Mouse (Mus musculus): ENCODE results near the gene Cass4. TPM values are rescaled to one million over a fixed set of nuclear protein-coding genes. Genes with fewer than 3 reads are reported as not detected.

Cass4 gene
- polyA plus RNA-seq, 1 experiment from 2014 or later = 0.24 TPM

DNA sequence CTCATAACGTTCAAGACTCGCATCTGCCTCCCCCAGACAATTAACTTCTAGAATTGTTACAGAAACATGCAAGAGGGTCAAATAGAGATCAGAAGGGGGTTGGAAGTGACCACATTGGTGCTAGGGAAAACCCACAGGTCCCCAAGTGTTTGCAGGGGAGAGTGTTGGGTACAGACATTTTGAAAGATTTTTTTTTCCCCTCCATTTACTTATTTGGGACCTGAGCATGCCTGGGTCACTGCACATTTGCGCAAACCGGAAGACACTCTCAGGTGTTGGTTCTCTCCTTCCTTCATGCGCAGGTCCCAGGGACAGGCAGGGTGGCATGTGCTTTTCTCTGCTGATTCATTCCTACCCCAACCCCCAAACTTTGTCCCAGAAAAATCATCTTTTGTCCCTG lies 23.3 kb downstream of the Cass4 start:
- no peak overlapping the region for H3K27ac ChIP-seq
- H3K27me3 ChIP-seq (ENCODE audit: poor library complexity, severe bottlenecking) = no peaks in the 10 kb centered on the region
- no peak overlapping the region for H3K4me3 ChIP-seq
- H3K36me3 ChIP-seq (replicated peaks) = no peaks in the 10 kb centered on the region
- WGBS = 89% methylated on average over 5 of the region's 5 CpGs
- no peak for DNase-seq (ENCODE audit: extremely low spot score, low spot score)
- H3K4me1 ChIP-seq = peaks cover 28% of the 10 kb centered on the region
- no peaks in the 10 kb centered on the region for H3K9me3 ChIP-seq

DNA sequence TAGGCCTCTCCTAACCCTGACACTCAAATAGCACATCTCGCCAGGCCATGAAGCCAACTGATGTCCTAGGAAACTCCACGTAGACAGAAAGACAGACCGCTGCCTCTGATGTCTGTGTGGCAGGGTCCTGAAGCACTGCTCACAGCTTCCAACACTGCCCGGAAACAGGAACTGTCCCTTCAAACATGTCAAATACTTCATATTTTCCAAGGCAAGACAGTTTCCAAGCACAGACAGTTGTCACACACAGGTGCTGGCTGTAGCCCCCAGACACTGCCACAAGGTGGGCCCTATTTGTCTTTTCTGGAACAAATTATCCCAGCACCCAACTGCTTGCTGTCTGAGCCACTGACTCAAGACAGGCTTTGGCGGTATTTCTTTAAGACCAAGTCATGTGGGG lies 24.6 kb downstream of the Cass4 start:
- H3K27me3 ChIP-seq (ENCODE audit: poor library complexity, severe bottlenecking) = no peaks in the 10 kb centered on the region
- no peak overlapping the region for H3K27ac ChIP-seq
- DNase-seq (ENCODE audit: extremely low spot score, low spot score) = no peak
- WGBS = 90% methylated on average over 5 of the region's 5 CpGs
- peaks cover 15% of the 10 kb centered on the region for H3K4me1 ChIP-seq
- no peak overlapping the region for H3K4me3 ChIP-seq
- H3K36me3 ChIP-seq (replicated peaks) = no peaks in the 10 kb centered on the region
- H3K9me3 ChIP-seq = no peaks in the 10 kb centered on the region

DNA sequence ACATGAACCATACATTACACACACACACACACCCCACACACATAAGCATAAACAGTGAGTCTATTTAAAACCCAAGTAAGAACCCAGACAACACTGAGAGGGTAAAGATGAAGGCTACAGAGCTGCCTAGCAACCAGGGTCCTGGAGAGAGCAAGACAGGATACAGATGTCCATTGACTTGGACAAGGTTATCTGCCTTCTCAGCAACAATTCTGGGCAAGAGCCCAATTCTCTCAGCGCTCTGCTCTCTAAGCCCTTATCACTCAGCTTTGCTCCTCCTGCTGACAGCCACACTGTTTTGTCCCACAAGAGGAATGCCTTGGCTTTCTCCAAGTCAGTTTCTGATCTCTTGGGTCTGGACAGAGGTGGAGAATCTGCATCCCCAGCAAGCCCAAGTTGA lies 37.0 kb downstream of the Cass4 start:
- no peaks in the 10 kb centered on the region for H3K27me3 ChIP-seq (ENCODE audit: poor library complexity, severe bottlenecking)
- 97% methylated on average over 1 of the region's 1 CpGs for WGBS
- no peak overlapping the region for H3K27ac ChIP-seq
- H3K9me3 ChIP-seq = no peaks in the 10 kb centered on the region
- DNase-seq (ENCODE audit: extremely low spot score, low spot score) = no peak
- H3K4me3 ChIP-seq = no peak overlapping the region
- H3K4me1 ChIP-seq = no peaks in the 10 kb centered on the region
- H3K36me3 ChIP-seq (replicated peaks) = no peaks in the 10 kb centered on the region

DNA sequence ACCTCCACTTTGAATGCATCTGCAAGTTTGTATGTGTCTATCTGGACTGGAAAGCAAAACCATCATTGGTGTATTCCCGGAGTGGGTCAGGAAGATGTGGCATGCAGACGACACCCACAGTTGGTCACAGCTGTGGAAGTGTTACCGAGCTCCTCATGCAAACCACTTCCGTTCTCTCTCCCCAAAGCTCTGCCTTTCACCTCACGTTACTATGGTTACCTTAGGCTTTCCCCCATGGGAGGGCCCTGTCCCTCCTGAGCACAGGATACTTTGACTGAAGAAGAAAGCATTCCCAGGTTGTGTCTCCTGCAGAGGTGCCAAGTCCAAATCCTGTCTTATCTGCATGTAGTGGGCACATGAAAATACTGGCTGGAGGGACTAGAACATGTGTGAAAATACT lies 40.2 kb downstream of the Cass4 start:
- H3K27me3 ChIP-seq (ENCODE audit: poor library complexity, severe bottlenecking) = no peaks in the 10 kb centered on the region
- no peaks in the 10 kb centered on the region for H3K36me3 ChIP-seq (replicated peaks)
- H3K4me3 ChIP-seq = no peak overlapping the region
- H3K27ac ChIP-seq = no peak overlapping the region
- no peak for DNase-seq (ENCODE audit: extremely low spot score, low spot score)
- no peaks in the 10 kb centered on the region for H3K4me1 ChIP-seq
- no peaks in the 10 kb centered on the region for H3K9me3 ChIP-seq
- 65% methylated on average over 5 of the region's 5 CpGs for WGBS

DNA sequence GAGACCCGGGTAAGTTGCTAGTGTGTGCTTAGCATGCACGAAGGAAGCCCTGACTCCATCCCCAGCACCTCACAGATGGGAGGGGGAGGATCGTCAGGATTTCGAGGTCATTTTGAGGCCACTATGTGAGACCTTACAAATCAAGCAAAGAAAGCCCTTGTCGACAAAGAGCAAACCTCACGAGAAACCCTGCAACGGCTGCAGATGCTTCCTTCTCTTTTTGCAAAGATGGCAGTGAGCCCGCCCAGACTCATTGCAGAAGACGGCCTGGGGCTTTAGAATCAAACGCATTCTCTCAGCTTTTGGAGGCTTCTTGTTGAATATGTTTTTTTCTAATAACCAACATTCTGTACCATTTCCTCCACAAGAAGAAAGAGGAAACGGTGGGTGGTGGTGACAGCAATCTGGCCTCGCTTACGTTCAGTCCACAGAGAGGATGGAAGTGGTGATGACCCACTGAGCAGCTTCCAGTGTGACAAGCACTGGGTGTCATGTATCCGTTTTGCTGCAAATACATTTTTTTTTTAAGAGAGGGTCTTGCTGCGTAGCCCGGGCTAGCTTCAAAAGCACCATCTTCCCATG lies 43.9 kb downstream of the Cass4 start:
- 79% methylated on average over 16 of the region's 16 CpGs for WGBS
- H3K27me3 ChIP-seq (ENCODE audit: poor library complexity, severe bottlenecking) = no peaks in the 10 kb centered on the region
- H3K36me3 ChIP-seq (replicated peaks) = no peaks in the 10 kb centered on the region
- H3K9me3 ChIP-seq = no peaks in the 10 kb centered on the region
- H3K4me1 ChIP-seq = peaks cover 19% of the 10 kb centered on the region
- H3K27ac ChIP-seq = no peak overlapping the region
- DNase-seq (ENCODE audit: extremely low spot score, low spot score) = no peak
- H3K4me3 ChIP-seq = no peak overlapping the region

DNA sequence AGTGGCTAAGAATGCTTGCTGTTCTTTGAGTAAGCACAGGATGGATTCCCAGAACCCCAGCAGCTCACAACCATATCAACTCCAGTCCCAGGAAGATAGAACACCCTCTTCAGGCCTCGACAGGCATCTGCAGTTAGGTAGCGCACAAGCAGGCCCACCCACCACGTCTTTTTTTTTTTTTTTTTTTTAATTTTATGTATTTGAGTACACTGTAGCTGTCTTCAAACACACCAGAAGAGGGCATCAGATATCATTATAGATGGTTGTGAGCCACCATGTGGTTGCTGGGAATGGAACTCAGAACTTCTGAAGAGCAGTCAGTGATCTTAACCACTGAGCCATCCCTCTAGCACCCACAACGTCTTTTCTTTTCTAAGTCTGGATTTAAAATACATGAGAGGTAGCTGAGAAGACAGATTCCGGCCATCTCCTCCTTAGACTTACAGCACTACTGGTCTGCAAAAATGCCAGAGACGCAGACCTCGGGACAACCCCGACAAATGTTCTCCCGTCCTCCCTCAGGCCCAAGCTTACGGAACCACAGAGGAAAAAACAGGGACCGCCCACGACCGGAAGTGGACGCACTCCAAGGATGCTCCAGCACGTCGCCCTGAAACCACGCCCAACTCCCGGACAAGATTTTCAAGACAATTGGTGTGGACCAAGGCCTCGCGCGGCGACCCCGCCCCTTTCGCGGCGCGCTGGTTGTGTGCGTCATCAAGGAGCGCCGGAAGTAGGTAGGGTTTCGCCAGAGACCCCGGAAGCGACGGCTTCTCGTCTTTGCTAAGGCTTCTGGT lies 46.4 kb downstream of the Cass4 start, which contains the start of gene Rtf2:
Gene Rtf2 (plus strand): TSS at position 714 of the 797 bp plus-strand sequence.
- Histone ChIP-seq H3K27me3 (ENCODE audit: poor library complexity, severe bottlenecking) (no peaks in the 10 kb centered on the region), H3K27ac (peak within 1 kb of the TSS; percentile 81), H3K4me3 (peak within 1 kb of the TSS; percentile 84), H3K4me1 (peaks cover 19% of the 10 kb centered on the region), H3K36me3 (replicated peaks) (peaks cover 8% of the 10 kb centered on the region), H3K9me3 (no peaks in the 10 kb centered on the region)
- 3% methylated on average over 35 of the region's 35 CpGs for WGBS
- peak; percentile 98 for DNase-seq (ENCODE audit: extremely low spot score, low spot score)

DNA sequence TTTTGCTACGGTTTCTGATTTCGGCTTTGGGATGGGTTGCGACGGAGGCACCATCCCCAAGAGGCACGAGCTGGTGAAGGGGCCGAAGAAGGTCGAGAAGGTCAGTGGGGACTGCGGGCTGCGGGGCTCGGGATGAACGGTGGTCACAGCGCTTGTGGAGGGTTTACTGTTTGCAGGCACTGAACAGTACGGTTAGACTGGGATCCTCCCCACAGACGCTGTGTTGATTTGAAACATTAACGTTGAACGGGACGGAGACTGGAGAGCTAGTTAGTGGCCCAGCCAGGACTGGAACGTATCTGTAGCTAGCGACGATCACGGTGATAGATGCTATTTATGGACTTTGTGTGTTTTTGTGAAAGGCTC lies 47.0 kb downstream of the Cass4 start:
- peaks cover 13% of the 10 kb centered on the region for H3K36me3 ChIP-seq (replicated peaks)
- H3K27ac ChIP-seq = peak overlapping the region; percentile 81
- H3K4me1 ChIP-seq = peaks cover 19% of the 10 kb centered on the region
- no peaks in the 10 kb centered on the region for H3K9me3 ChIP-seq
- no peaks in the 10 kb centered on the region for H3K27me3 ChIP-seq (ENCODE audit: poor library complexity, severe bottlenecking)
- under 1% methylated on average over 21 of the region's 21 CpGs for WGBS
- H3K4me3 ChIP-seq = peak overlapping the region; percentile 84
- DNase-seq (ENCODE audit: extremely low spot score, low spot score) = no peak

DNA sequence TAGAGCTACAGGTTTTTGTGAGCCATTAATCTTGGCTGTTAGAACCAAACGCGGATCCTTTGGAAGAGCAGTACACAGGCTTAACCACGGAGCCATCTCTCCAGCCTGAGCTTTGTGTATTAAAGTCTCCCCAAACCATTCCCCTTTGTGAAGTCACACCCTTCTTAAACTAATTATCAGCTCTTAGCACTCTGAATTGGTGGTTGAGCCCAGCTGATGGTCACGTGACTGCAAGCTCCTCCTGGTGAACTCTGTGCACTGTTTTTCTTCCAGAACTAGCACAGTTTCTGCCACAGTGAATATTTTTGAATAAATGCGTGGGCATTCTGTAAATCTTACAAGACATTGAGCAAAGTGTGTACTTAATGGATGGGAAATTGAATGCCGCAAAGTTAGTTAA lies 47.6 kb downstream of the Cass4 start:
- Histone ChIP-seq H3K36me3 (replicated peaks) (peaks cover 19% of the 10 kb centered on the region), H3K4me3 (peak overlapping the region; percentile 84), H3K4me1 (peaks cover 19% of the 10 kb centered on the region), H3K27ac (no peak overlapping the region), H3K9me3 (no peaks in the 10 kb centered on the region), H3K27me3 (ENCODE audit: poor library complexity, severe bottlenecking) (no peaks in the 10 kb centered on the region)
- DNase-seq (ENCODE audit: extremely low spot score, low spot score) = no peak
- 37% methylated on average over 6 of the region's 6 CpGs for WGBS

DNA sequence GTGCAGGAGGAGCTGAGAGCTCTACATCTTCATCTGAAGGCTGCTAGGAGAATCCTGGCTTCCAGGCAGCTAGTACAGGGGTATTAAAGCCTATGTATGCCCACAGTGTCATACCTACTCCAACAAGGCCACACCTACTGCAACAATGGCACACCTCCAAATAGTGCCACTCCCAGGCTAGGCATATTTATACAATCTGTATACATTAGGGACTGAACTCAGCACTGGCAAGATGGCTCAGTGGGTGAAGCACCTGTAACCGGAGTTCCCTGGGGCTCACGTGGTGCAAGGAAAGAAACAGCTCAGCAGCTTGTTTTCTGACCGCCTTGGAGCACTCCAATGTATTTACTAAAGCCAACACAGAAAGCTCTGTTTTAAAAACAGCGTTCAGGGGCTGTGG lies 52.0 kb downstream of the Cass4 start:
- no peaks in the 10 kb centered on the region for H3K9me3 ChIP-seq
- H3K36me3 ChIP-seq (replicated peaks) = peaks cover 63% of the 10 kb centered on the region
- DNase-seq (ENCODE audit: extremely low spot score, low spot score) = no peak
- 96% methylated on average over 4 of the region's 4 CpGs for WGBS
- H3K27me3 ChIP-seq (ENCODE audit: poor library complexity, severe bottlenecking) = no peaks in the 10 kb centered on the region
- peaks cover 12% of the 10 kb centered on the region for H3K4me1 ChIP-seq
- no peak overlapping the region for H3K4me3 ChIP-seq
- H3K27ac ChIP-seq = no peak overlapping the region

DNA sequence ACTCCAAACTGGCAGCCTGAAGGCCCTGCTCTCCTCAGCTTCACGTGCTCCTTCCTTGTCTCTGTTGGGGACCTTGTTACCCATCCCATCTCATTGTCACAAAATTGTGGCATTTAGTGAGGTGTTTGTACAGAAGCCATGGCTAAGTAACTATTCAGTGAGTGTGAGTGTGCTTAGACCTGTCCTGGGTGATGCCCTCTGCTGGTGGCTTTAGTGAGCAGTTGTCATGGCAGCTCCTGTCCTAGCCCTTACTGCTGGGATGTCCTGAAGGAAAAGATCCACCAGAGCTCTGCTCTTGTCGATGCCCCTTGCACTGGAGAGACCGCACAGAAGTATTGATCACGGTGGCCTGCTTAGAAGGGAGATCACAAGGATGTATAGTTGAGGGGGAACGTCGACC lies 53.7 kb downstream of the Cass4 start:
- no peak overlapping the region for H3K27ac ChIP-seq
- H3K4me1 ChIP-seq = no peaks in the 10 kb centered on the region
- no peak overlapping the region for H3K4me3 ChIP-seq
- no peak for DNase-seq (ENCODE audit: extremely low spot score, low spot score)
- H3K9me3 ChIP-seq = no peaks in the 10 kb centered on the region
- H3K36me3 ChIP-seq (replicated peaks) = peaks cover 79% of the 10 kb centered on the region
- WGBS = 90% methylated on average over 6 of the region's 6 CpGs
- no peaks in the 10 kb centered on the region for H3K27me3 ChIP-seq (ENCODE audit: poor library complexity, severe bottlenecking)

DNA sequence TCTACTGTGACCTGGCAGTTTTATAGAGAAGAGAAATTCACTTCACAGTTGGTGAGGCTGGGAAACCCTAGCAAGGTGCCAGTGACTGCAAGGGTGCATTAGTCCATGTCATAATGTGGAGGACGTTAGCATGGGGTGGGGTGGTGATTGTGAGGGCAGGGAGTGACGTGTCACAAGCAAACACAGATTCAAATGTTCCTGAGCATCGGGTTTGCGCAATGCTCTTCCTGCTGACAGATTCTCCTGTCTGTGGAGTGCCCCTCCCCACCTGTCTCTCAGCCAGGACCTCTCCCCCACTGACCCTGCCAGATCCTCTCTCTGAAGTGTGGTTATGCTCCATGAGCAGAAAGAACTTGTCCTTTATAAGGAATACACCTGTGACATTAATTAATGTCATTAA lies 54.7 kb downstream of the Cass4 start:
- Histone ChIP-seq H3K27me3 (ENCODE audit: poor library complexity, severe bottlenecking) (no peaks in the 10 kb centered on the region), H3K9me3 (no peaks in the 10 kb centered on the region), H3K36me3 (replicated peaks) (peaks cover 89% of the 10 kb centered on the region), H3K4me3 (no peak overlapping the region), H3K4me1 (no peaks in the 10 kb centered on the region), H3K27ac (no peak overlapping the region)
- WGBS = 93% methylated on average over 4 of the region's 4 CpGs
- no peak for DNase-seq (ENCODE audit: extremely low spot score, low spot score)

DNA sequence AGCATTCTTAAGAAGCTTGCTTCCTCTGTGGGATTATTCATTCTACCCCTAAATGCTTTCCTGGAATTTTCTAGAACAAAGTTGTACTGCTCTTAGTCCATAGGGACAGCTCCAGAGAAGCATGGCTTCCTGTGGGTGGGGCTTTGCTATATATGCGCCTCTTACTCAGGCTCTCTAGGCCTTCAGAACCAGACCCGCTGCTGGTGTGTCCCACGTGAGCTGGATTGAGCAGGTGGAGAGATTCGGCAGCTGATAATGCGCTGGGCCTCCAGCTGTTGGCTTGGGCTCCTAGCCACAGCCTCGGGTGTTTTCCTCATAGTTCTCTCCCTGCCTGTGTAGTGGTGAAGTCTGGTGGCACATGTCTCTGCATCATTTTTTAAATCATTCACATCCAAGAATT lies 57.0 kb downstream of the Cass4 start:
- no peak overlapping the region for H3K27ac ChIP-seq
- WGBS = 91% methylated on average over 6 of the region's 6 CpGs
- H3K27me3 ChIP-seq (ENCODE audit: poor library complexity, severe bottlenecking) = no peaks in the 10 kb centered on the region
- no peaks in the 10 kb centered on the region for H3K9me3 ChIP-seq
- no peak for DNase-seq (ENCODE audit: extremely low spot score, low spot score)
- H3K4me3 ChIP-seq = no peak overlapping the region
- H3K36me3 ChIP-seq (replicated peaks) = peaks cover 89% of the 10 kb centered on the region
- no peaks in the 10 kb centered on the region for H3K4me1 ChIP-seq

DNA sequence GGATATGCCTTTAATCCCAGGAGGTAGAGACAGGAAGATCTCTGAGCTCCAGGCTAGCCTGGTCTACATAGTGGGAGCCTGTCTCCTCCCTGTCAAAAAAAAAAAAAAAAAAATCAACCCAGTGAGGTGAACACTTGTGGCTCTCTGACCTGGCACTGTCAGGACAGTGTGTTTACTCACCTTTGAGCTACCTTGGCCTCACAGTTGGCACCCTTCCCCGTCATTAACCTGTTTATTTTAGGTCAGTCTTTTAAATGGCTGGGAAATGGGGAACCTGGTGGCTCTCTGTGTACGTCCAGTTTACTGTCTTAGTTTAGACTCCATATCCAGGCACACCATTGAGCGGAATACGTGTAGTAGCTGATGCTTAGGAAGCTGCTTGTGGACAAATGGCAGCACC lies 58.4 kb downstream of the Cass4 start:
- 0 out of 2 replicates have a peak, but pooled peaks cover 2% of the 10 kb centered on the region for H3K4me1 ChIP-seq
- no peak overlapping the region for H3K27ac ChIP-seq
- H3K27me3 ChIP-seq (ENCODE audit: poor library complexity, severe bottlenecking) = no peaks in the 10 kb centered on the region
- DNase-seq (ENCODE audit: extremely low spot score, low spot score) = no peak
- H3K9me3 ChIP-seq = no peaks in the 10 kb centered on the region
- 96% methylated on average over 4 of the region's 4 CpGs for WGBS
- H3K4me3 ChIP-seq = no peak overlapping the region
- H3K36me3 ChIP-seq (replicated peaks) = peaks cover 80% of the 10 kb centered on the region
